Mouse (Mus musculus): Measurements from ENCODE around the gene Dop1b. TPM values are rescaled to one million over a fixed set of nuclear protein-coding genes. Genes with fewer than 3 reads are reported as not detected.

The Dop1b gene
- polyA plus RNA-seq, 2 experiments: 13.0 to 18.9 TPM

DNA sequence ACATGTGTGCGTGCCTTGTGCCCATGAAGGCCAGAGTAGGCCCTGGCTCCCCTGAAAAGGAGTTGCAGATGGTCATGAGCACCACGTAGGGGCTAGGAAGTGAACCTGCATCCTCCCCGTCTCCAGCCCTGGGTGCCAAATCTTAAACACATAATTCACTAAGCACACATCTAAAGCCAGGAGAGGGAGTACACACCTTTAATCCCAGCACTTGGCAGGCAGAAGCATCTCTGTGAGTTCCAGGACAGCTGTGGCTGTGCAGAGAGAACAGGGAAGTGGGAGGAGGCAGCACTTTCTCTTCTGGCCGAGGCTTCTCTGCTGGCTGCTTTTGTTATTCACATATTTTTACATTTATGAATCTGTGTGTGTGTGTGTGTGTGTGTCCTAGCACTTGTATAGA, 52.9 kb downstream of the Dop1b start:
- no peak overlapping the region for H3K27ac ChIP-seq (replicated peaks; ENCODE audit: low read depth, low read length)

GRCm38 (mm10) chr16:93766956-93767355, 55.3 kb downstream of the Dop1b start:
- DNase-seq (ENCODE audit: low spot score) (no peak), ATAC-seq (ENCODE audit: low FRiP score, low read depth) (no peak)
- H3K4me1 ChIP-seq (ENCODE audit: control insufficient read depth, insufficient read depth, low read length): no peaks in the 10 kb centered on the region
- no peaks in the 10 kb centered on the region for H3K27me3 ChIP-seq (ENCODE audit: control insufficient read depth, insufficient read depth, low read length)
- no peak overlapping the region for H3K4me2 ChIP-seq (replicated peaks; ENCODE audit: low read depth, low read length, severe bottlenecking)
- no peak for TF ChIP-seq POLR2A (IDR thresholded peaks at IDR 0.05; ENCODE audit: borderline replicate concordance, extremely low read depth, insufficient read depth, insufficient read length)
- H3K36me3 ChIP-seq (ENCODE audit: control insufficient read depth, insufficient read depth, low read length): peaks cover 35% of the 10 kb centered on the region
- WGBS: 55% methylated on average over 4 of the region's 4 CpGs
- no peaks in the 10 kb centered on the region for H3K9me3 ChIP-seq (ENCODE audit: control insufficient read depth, low read length)
- H3K4me3 ChIP-seq (replicated peaks; ENCODE audit: low read length): no peak overlapping the region
- no peak overlapping the region for H3K9ac ChIP-seq (ENCODE audit: low read depth, low read length, severe bottlenecking)
- no peak overlapping the region for H3K27ac ChIP-seq (replicated peaks; ENCODE audit: low read depth, low read length)

More for the DNA sequence above, 52.9 kb downstream of the Dop1b start:
- H3K4me2 ChIP-seq (replicated peaks; ENCODE audit: low read depth, low read length, severe bottlenecking): no peak overlapping the region
- ATAC-seq (ENCODE audit: low FRiP score, low read depth) (peak; percentile 34; the same call in 1 of the 2 replicates), DNase-seq (ENCODE audit: low spot score) (peak; percentile 34)
- H3K4me3 ChIP-seq (replicated peaks; ENCODE audit: low read length): no peak overlapping the region
- no peak for TF ChIP-seq POLR2A (IDR thresholded peaks at IDR 0.05; ENCODE audit: borderline replicate concordance, extremely low read depth, insufficient read depth, insufficient read length)
- no peak overlapping the region for H3K9ac ChIP-seq (ENCODE audit: low read depth, low read length, severe bottlenecking)
- WGBS: 62% methylated on average over 4 of the region's 4 CpGs
- no peaks in the 10 kb centered on the region for H3K4me1 ChIP-seq (ENCODE audit: control insufficient read depth, insufficient read depth, low read length)
- H3K27me3 ChIP-seq (ENCODE audit: control insufficient read depth, insufficient read depth, low read length): no peaks in the 10 kb centered on the region
- peaks cover 28% of the 10 kb centered on the region for H3K36me3 ChIP-seq (ENCODE audit: control insufficient read depth, insufficient read depth, low read length)
- H3K9me3 ChIP-seq (ENCODE audit: control insufficient read depth, low read length): no peaks in the 10 kb centered on the region

DNA sequence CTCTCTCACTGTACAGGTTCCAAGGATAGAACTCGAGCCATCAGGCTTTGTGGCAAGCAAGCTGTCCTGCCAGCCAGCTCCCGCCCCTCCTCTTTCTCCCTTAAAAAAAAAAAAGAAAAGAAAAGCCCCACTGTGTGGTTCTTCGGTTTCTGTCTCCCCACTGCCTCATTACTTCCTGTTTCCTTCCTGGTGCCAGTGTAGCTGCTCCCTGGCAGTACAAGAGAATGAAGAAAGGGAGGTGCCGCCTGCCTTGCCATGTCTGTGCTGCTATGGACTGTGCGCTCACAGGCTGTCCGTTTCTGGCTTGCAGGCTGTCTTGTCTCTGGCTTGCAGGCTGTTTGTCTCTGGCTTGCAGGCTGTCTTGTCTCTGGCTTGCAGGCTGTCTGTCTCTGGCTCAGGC, 55.8 kb downstream of the Dop1b start:
- TF ChIP-seq POLR2A (IDR thresholded peaks at IDR 0.05; ENCODE audit: borderline replicate concordance, extremely low read depth, insufficient read depth, insufficient read length): no peak
- no peaks in the 10 kb centered on the region for H3K27me3 ChIP-seq (ENCODE audit: control insufficient read depth, insufficient read depth, low read length)
- no peaks in the 10 kb centered on the region for H3K4me1 ChIP-seq (ENCODE audit: control insufficient read depth, insufficient read depth, low read length)
- no peaks in the 10 kb centered on the region for H3K9me3 ChIP-seq (ENCODE audit: control insufficient read depth, low read length)
- no peak for ATAC-seq (ENCODE audit: low FRiP score, low read depth)
- WGBS: 64% methylated on average over 6 of the region's 6 CpGs
- DNase-seq (ENCODE audit: low spot score): no peak
- H3K36me3 ChIP-seq (ENCODE audit: control insufficient read depth, insufficient read depth, low read length): peaks cover 29% of the 10 kb centered on the region
- no peak overlapping the region for H3K9ac ChIP-seq (ENCODE audit: low read depth, low read length, severe bottlenecking)
- H3K4me2 ChIP-seq (replicated peaks; ENCODE audit: low read depth, low read length, severe bottlenecking): no peak overlapping the region
- no peak overlapping the region for H3K4me3 ChIP-seq (replicated peaks; ENCODE audit: low read length)
- H3K27ac ChIP-seq (replicated peaks; ENCODE audit: low read depth, low read length): no peak overlapping the region

- no peak for TF ChIP-seq POLR2A (IDR thresholded peaks at IDR 0.05; ENCODE audit: borderline replicate concordance, extremely low read depth, insufficient read depth, insufficient read length)
- no peak overlapping the region for H3K27ac ChIP-seq (replicated peaks; ENCODE audit: low read depth, low read length)
- no peak overlapping the region for H3K9ac ChIP-seq (ENCODE audit: low read depth, low read length, severe bottlenecking)
- H3K9me3 ChIP-seq (ENCODE audit: control insufficient read depth, low read length): no peaks in the 10 kb centered on the region
- H3K36me3 ChIP-seq (ENCODE audit: control insufficient read depth, insufficient read depth, low read length): peaks cover 24% of the 10 kb centered on the region; the same call in 1 of the 2 replicates
- H3K27me3 ChIP-seq (ENCODE audit: control insufficient read depth, insufficient read depth, low read length): no peaks in the 10 kb centered on the region
- no peaks in the 10 kb centered on the region for H3K4me1 ChIP-seq (ENCODE audit: control insufficient read depth, insufficient read depth, low read length)
- WGBS: 67% methylated on average over 15 of the region's 15 CpGs
- H3K4me3 ChIP-seq (replicated peaks; ENCODE audit: low read length): no peak overlapping the region
- no peak overlapping the region for H3K4me2 ChIP-seq (replicated peaks; ENCODE audit: low read depth, low read length, severe bottlenecking)
- ATAC-seq (ENCODE audit: low FRiP score, low read depth) (no peak), DNase-seq (ENCODE audit: low spot score) (no peak)
Observed at GRCm38 (mm10) chr16:93769621-93770020, 57.9 kb downstream of the Dop1b start.

GRCm38 (mm10) chr16:93770271-93770926, 58.7 kb downstream of the Dop1b start:
- Histone ChIP-seq H3K9me3 (ENCODE audit: control insufficient read depth, low read length) (no peaks in the 10 kb centered on the region), H3K9ac (ENCODE audit: low read depth, low read length, severe bottlenecking) (no peak overlapping the region), H3K36me3 (ENCODE audit: control insufficient read depth, insufficient read depth, low read length) (peaks cover 23% of the 10 kb centered on the region; the same call in 1 of the 2 replicates), H3K4me1 (ENCODE audit: control insufficient read depth, insufficient read depth, low read length) (no peaks in the 10 kb centered on the region), H3K4me3 (replicated peaks; ENCODE audit: low read length) (no peak overlapping the region), H3K27me3 (ENCODE audit: control insufficient read depth, insufficient read depth, low read length) (no peaks in the 10 kb centered on the region), H3K27ac (replicated peaks; ENCODE audit: low read depth, low read length) (no peak overlapping the region), H3K4me2 (replicated peaks; ENCODE audit: low read depth, low read length, severe bottlenecking) (no peak overlapping the region; the same call in 1 of the 2 replicates)
- 69% methylated on average over 29 of the region's 32 CpGs for WGBS
- TF ChIP-seq POLR2A (IDR thresholded peaks at IDR 0.05; ENCODE audit: borderline replicate concordance, extremely low read depth, insufficient read depth, insufficient read length): no peak
- DNase-seq (ENCODE audit: low spot score): no peak
- ATAC-seq (ENCODE audit: low FRiP score, low read depth): 0 out of 2 replicates have a peak, but pooled peaks have one; percentile 53
